Mouse (Mus musculus) spleen, embryonic (tissue): Measurements from ENCODE around the gene Nlk.
"Not testable (repeated sequence)": the region's sequence is repeated elsewhere in the genome, so short reads cannot be mapped to it uniquely, and the experiment has no call there.

Experiments used
- CTCF ChIA-PET: fragments of 350-600 bp; sonication (Branson Sonifier 250); formaldehyde crosslinking; loops from one replicate; lab custom pipeline; 2022; lab: Charles Lee

Nlk gene

DNA sequence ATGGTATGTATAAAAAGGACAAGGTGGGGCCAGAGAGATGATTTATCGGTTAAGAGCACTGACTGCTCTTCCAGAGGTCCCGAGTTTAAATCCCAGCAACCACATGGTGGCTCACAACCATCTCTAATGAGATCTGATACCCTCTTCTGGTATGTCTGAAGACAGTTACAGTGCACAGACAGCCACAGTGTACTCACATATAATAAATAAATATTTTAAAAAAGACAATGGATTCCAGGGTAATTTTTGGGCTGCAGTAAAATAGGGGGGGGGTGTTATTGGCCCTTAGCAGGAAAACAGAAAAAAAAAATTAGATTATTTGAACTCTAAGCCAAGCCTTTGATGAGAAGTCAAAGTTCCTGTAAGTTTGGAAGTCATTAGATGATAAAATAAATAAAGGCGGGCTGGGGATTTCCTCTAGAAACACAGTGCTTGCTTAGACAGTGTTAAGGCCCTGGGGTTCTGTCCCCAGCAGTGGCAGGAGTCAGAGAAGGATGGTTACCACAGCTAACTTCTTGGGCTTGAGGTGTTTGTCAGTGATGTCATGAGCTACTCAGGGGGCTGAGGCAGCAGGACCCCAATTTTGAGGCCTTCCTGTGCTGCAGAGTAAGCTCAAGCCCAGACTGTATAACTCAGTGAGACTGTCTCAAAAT lies 98.3 kb downstream of the Nlk start:
- CTCF ChIA-PET, result no interaction called here

- CTCF ChIA-PET, result no interaction called here
These were observed 100.4 kb downstream of the Nlk start for GRCm38 (mm10) chr11:78596750-78597149.

DNA sequence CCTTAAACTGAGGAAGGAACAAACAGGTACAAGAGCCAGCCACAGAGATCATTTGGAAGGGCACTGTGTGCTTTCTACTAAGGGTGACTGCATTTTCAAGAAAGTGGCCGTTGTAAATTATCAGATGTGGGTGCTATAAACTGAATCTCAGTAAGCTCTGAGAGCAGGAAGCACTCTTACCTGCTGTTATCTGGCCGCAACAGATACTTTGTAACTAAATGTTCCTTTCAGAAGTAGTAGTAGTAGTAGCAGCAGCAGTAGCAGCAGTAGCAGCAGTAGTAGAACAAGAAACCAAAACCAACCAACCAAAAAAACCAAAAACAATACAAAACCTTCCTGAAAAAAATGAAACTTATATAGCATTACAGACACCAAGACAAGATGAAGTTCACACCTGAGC lies 101.4 kb downstream of the Nlk start:
- CTCF ChIA-PET, result no interaction called here

DNA sequence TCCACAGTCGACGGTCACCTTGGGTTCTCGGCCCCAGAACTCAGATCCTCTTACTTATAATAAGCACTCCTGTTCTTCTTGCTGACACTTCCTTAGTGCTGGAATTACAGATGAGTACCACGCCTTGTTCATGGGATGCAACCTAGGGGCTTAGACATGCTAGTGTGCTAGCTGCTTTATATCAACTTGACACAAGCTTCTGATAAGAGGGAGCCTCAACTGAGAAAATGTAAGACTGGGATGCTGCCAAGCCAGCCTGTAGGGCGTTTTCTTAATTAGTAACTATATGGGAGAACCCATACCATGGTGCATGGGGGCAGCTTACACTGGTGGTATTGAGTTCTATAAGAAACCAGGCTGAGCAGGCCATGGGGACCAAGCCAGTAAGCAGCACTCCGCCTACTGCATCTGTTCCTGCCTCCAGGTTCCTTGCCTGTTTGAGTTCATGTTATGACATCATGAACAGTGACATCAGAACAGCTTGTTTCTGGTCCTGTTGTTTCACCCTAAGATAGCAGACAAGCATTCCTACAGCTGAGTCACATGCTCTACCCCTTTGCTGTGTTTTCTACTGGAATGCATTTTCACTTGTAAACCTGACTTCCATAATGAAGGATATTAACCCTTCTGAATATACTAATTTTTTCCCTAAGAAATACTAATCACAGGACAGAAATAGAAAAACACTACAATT lies 102.8 kb downstream of the Nlk start:
- CTCF ChIA-PET, result no interaction called here

GRCm38 (mm10) chr11:78587677-78588076 lies 109.5 kb downstream of the Nlk start:
- CTCF ChIA-PET, result not testable (repeated sequence)

GRCm38 (mm10) chr11:78586099-78586498 lies 111.1 kb downstream of the Nlk start:
- CTCF ChIA-PET, result no interaction called here

- CTCF ChIA-PET, result interaction anchor here (0.6 to 1.2 kb wide), 2 partner anchors 11 to 22 kb away, joined by 3 to 4 read pairs; no protein-coding TSS in a partner anchor
These were observed 114.3 kb downstream of the Nlk start for GRCm38 (mm10) chr11:78582848-78583247.

DNA sequence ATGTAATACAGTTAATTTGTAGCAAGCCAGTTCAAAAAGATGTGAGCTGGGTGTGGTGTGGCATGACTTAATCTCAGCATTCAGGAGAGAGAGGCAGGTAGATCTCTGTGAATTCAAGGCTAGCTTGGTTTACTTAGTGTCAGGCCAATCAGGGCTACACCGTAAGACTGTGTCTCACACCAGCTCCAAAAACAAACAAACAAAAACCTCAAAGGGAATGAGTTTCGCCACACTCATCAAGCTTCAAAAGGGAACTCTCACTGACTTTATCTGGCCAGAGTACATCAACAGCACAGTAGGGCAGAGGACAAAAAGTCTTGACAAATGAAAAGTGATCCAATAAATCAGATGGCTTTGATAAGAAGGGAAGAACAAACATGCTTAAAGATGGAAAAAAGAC lies 122.2 kb downstream of the Nlk start:
- CTCF ChIA-PET, result interaction anchor here (0.6 to 0.7 kb wide), 2 partner anchors 9 to 161 kb away, joined by 3 read pairs; no protein-coding TSS in a partner anchor

DNA sequence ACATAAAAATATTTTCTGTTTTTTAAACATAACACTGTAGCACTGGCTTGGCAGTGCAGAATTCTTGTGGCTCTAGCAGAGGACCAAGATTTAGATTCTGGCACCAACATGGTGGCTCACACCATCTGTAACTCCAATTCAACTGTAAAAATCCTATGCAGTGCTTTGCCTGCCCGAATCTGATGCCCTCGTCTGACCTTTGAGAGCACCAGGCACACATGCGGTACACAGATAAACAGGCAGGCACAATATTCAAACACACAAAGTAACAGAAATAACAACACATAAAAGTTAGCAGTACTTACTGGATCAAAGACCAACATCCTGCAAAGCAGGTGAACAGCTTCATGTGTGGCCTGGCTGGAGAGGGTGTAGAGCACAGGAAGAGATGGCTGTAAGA lies 122.6 kb downstream of the Nlk start:
- CTCF ChIA-PET, result interaction anchor here (0.6 to 0.7 kb wide), 2 partner anchors 9 to 161 kb away, joined by 3 read pairs; no protein-coding TSS in a partner anchor

DNA sequence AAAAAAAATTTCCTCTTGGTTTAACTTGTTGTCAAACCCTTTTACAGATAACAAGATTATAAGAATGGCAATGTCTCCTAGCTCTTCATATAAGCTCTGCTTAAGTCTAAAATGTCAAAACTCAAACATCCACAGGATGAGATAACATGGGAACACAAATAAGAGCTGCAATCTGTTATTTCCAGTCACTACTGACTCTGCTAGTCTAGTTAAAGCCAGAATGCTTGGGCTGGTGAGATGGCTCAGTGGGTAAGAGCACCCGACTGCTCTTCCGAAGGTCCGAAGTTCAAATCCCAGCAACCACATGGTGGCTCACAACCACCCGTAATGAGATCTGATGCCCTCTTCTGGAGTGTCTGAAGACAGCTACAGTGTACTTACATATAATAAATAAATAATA lies 123.1 kb downstream of the Nlk start:
- CTCF ChIA-PET, result not testable (repeated sequence)

DNA sequence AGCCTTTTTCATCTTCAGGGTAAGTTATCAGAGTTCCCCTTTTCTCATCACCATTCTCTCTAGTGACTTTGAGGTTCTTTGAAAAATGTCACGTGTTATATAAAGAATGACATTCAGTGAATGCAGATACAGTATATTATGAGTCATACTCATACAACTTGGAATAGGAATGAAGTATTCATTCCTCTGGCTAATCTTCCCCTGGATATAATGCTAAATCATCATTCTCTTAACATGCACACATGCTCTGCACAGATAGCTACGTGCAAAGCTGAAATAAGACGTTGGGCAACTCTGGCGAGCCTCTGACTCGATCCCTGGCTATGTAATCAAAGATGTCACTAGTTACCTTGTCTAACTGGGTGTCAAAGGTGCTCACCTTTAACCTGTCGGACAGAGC lies 125.3 kb downstream of the Nlk start:
- CTCF ChIA-PET, result interaction anchor here (0.6 kb wide), 1 partner anchor 10 kb away, joined by 4 read pairs; no protein-coding TSS in a partner anchor

DNA sequence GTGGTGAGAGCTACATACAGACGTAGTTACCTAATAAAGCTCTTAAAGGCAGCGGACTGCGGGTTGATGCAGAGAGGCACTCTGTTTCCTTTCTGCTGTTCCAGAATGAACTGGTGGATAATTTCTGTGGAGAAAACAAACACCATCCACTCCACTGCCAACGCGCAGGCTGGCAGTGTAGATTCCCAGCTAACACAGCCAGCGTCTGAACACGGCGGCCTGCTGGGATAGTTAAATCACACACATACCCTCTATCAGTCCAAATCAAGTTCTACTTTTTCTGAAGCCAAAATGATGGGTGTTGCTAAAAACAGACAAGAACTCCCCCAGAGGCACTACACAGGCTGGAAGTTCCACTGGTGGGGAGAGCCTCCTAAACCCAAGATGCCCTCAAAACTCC lies 125.7 kb downstream of the Nlk start:
- CTCF ChIA-PET, result no interaction called here

- CTCF ChIA-PET, result no interaction called here
These were observed 127.4 kb downstream of the Nlk start for GRCm38 (mm10) chr11:78569806-78570205.

- CTCF ChIA-PET, result no interaction called here
These were observed 128.3 kb downstream of the Nlk start for GRCm38 (mm10) chr11:78568827-78569226.

DNA sequence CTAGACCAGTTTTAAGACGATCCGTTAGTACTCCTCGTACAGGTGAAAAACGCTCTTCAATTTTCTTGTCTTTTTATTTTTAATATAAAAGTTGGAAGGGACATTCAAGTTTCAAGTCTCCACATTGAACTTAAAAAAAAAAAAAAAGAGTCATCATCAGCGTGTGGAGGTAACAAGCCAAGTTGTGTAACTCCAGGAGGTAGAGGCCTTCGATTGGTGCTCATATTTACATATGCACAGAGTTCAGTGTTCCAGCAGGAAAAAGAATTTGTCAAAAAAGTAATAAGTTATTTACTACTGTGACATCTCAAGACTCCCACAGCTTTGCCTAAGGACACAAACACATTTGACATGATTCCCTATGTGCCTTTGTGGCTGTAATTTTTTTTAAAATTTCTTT lies 129.6 kb downstream of the Nlk start:
- CTCF ChIA-PET, result interaction anchor here (0.7 kb wide), 1 partner anchor 8 kb away, joined by 3 read pairs; no protein-coding TSS in a partner anchor

DNA sequence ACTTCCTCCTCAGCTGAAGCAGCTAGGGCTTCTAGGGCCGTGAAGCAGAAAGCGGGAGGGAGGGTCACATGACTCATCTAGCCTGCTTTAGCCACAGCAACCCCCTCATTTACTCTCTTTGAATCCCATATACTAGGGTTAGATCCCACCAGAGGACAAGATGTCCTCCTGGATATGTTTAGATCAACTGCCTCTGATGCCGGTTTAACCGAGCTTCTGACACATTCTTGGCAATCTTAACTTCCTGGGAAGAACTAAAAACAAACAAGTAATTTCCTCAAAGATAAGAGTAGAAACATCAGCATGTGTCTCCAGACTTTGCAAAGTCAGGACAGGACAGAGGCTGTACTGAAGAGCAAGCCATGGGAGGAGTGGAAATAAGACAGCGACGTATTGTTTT lies 130.4 kb downstream of the Nlk start:
- CTCF ChIA-PET, result interaction anchor here (0.5 to 0.6 kb wide), 2 partner anchors 26 to 131 kb away, joined by 5 to 6 read pairs; no protein-coding TSS in a partner anchor

- CTCF ChIA-PET, result interaction anchor here (0.6 to 1.0 kb wide), 3 partner anchors 23 to 442 kb away, joined by 3 to 7 read pairs (median 4); no protein-coding TSS in a partner anchor
These were observed 136.7 kb downstream of the Nlk start for GRCm38 (mm10) chr11:78560447-78560846.

- CTCF ChIA-PET, result interaction anchor here (0.8 kb wide), 1 partner anchor 236 kb away, joined by 5 read pairs; no protein-coding TSS in a partner anchor
These were observed 139.9 kb downstream of the Nlk start for GRCm38 (mm10) chr11:78557241-78557640.

GRCm38 (mm10) chr11:78556070-78556469 lies 141.1 kb downstream of the Nlk start:
- CTCF ChIA-PET, result no interaction called here

DNA sequence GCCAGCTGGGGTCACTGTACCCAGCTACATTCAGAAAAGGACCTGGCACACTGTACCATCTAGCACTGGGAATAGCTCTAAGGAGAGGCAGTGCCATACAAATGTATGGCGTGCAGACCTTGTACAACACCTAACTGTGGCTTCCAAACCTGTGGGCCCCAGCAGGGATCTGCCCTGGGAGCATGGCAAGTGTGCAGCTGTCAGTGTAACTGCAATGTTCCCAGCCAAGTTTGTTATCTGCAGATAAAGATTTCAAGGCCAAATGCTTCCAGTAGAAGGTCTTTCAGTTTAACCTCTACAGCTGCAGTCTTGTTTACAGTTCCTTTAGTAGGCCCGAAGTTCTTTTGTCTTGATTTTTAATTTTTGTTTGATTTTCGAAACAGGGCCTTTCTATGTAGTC lies 141.6 kb downstream of the Nlk start:
- CTCF ChIA-PET, result no interaction called here

- CTCF ChIA-PET, result no interaction called here
These were observed 146.1 kb downstream of the Nlk start for GRCm38 (mm10) chr11:78551059-78551398.

GRCm38 (mm10) chr11:78550168-78551058 lies 146.8 kb downstream of the Nlk start, which contains the start of gene Tmem97:
Tmem97 (minus strand) TSS chr11:78550777.
- CTCF ChIA-PET, result no interaction called here
